Mouse (Mus musculus) CH12.LX (cell line): ENCODE results near the gene Nrbf2. TPM values are rescaled to one million over a fixed set of nuclear protein-coding genes. Genes with fewer than 3 reads are reported as not detected.
A peak's percentile ranks its signal among the peaks of the same experiment; 100 is the strongest.

ENCODE experiments used
- DNase-seq: peaks from one replicate; pipeline ENCODE4 v3.0.0-alpha.2; 2013; ENCODE audit errors: extremely low read depth
- H3K27ac ChIP-seq: 2 replicates; pipeline ENCODE4 v1.5.1; 2012; ENCODE audit warnings: low read depth, mild to moderate bottlenecking, control low read depth, moderate library complexity; ENCODE audit not compliant: insufficient read depth
- H3K27me3 ChIP-seq: replicated peaks from 2 replicates; pipeline ENCODE3; 2012; ENCODE audit warnings: inconsistent platforms
- H3K36me3 ChIP-seq, 2 experiments: replicated peaks in 1 of 2; 2 replicates each; pipeline versions ENCODE3 to v1.6.1; 2012; ENCODE audit warnings: inconsistent platforms in 1 of 2, low read length in 1 of 2, mild to moderate bottlenecking in 1 of 2, mixed read lengths in 1 of 2, moderate library complexity in 1 of 2; ENCODE audit not compliant: control insufficient read depth in 1 of 2, insufficient read depth in 1 of 2
- H3K4me1 ChIP-seq, 2 experiments: 2 replicates each; pipeline ENCODE4 v1.6.1; 2012; ENCODE audit warnings: inconsistent platforms in 1 of 2, moderate library complexity in 1 of 2; ENCODE audit not compliant: insufficient read depth in 2 of 2, control insufficient read depth in 1 of 2
- H3K4me2 ChIP-seq: 2 replicates; pipeline ENCODE4 v1.6.1; 2012; ENCODE audit warnings: low read depth, mild to moderate bottlenecking, control low read depth; ENCODE audit not compliant: poor library complexity, insufficient read depth, severe bottlenecking
- H3K4me3 ChIP-seq, 3 experiments: fragments of 150-350 bp in 1 of 3; sonication (generic) in 1 of 3; replicated peaks in 1 of 3; 2 replicates each; pipeline versions ENCODE3 to v1.5.1; 2011 to 2012; ENCODE audit warnings: low read depth in 2 of 3, low read length in 2 of 3, mild to moderate bottlenecking in 2 of 3, moderate library complexity in 2 of 3, control low read depth in 1 of 3, improper control_type of control experiment in 1 of 3, inconsistent platforms in 1 of 3, mixed read lengths in 1 of 3; ENCODE audit not compliant: poor library complexity in 1 of 3
- H3K79me2 ChIP-seq: replicated peaks from 2 replicates; pipeline ENCODE4 v1.6.1; 2012; ENCODE audit warnings: mild to moderate bottlenecking, moderate library complexity; ENCODE audit not compliant: control insufficient read depth, poor library complexity, insufficient read depth, severe bottlenecking; ENCODE audit errors: extremely low read depth
- H3K9ac ChIP-seq: 2 replicates; pipeline ENCODE4 v1.6.1; 2012; ENCODE audit warnings: low read depth, mild to moderate bottlenecking, control low read depth, moderate library complexity; ENCODE audit not compliant: insufficient read depth
- H3K9me3 ChIP-seq: replicated peaks from 2 replicates; pipeline ENCODE3; 2012; ENCODE audit warnings: low read length, inconsistent platforms, mixed read lengths
- CTCF ChIP-seq, 2 experiments: IDR thresholded peaks in 1 of 2; conservative IDR thresholded peaks in 1 of 2; 2 replicates each; pipeline ENCODE4 v1.5.1; 2011 to 2012; ENCODE audit warnings: low read depth in 2 of 2, low read length in 2 of 2, improper control_type of control experiment in 1 of 2, inconsistent platforms in 1 of 2, mild to moderate bottlenecking in 1 of 2, moderate library complexity in 1 of 2
- EP300 ChIP-seq: IDR thresholded peaks from 2 replicates; pipeline ENCODE4 v1.6.1; 2011; ENCODE audit warnings: low read length, improper control_type of control experiment
- ETS1 ChIP-seq: conservative IDR thresholded peaks from 2 replicates; pipeline ENCODE4 v1.6.1; 2012; ENCODE audit warnings: low read depth, mild to moderate bottlenecking, inconsistent platforms, low read length, improper control_type of control experiment, moderate library complexity
- MAFK ChIP-seq: IDR thresholded peaks from 2 replicates; pipeline ENCODE4 v1.6.1; 2011; ENCODE audit warnings: low read length, improper control_type of control experiment; ENCODE audit not compliant: insufficient replicate concordance
- MXI1 ChIP-seq: IDR thresholded peaks from 2 replicates; pipeline ENCODE4 v1.6.1; 2011; ENCODE audit warnings: mild to moderate bottlenecking, low read depth, low read length, improper control_type of control experiment
- NELFE ChIP-seq: IDR thresholded peaks from 2 replicates; pipeline ENCODE4 v1.6.1; 2011; ENCODE audit warnings: low read depth, low read length, improper control_type of control experiment
- PAX5 ChIP-seq: IDR thresholded peaks from 2 replicates; pipeline ENCODE4 v1.6.1; 2012; ENCODE audit warnings: low read length, inconsistent platforms, mixed read lengths
- POLR2A ChIP-seq: IDR thresholded peaks from 2 replicates; pipeline ENCODE4 v1.6.1; 2011; ENCODE audit warnings: low read depth, mild to moderate bottlenecking, improper control_type of control experiment, low read length
- RAD21 ChIP-seq: IDR thresholded peaks from 2 replicates; pipeline ENCODE4 v1.6.1; 2011; ENCODE audit warnings: low read depth, mild to moderate bottlenecking, low read length, improper control_type of control experiment, moderate library complexity
- SMC3 ChIP-seq: IDR thresholded peaks from 2 replicates; pipeline ENCODE4 v1.6.1; 2011; ENCODE audit warnings: low read depth, low read length, improper control_type of control experiment
- TCF12 ChIP-seq: IDR thresholded peaks from 2 replicates; pipeline ENCODE4 v1.6.1; 2014; ENCODE audit warnings: low read depth, mild to moderate bottlenecking, inconsistent platforms, low read length, improper control_type of control experiment
- USF2 ChIP-seq: conservative IDR thresholded peaks from 2 replicates; pipeline ENCODE4 v1.6.1; 2011; ENCODE audit warnings: low read depth, low read length, improper control_type of control experiment
- ZMIZ1 ChIP-seq: IDR thresholded peaks from 2 replicates; pipeline ENCODE4 v1.6.1; 2012; ENCODE audit warnings: low read depth, mild to moderate bottlenecking, inconsistent platforms, low read length, improper control_type of control experiment
- ZNF384 ChIP-seq: IDR thresholded peaks from 2 replicates; pipeline ENCODE4 v1.6.1; 2012; ENCODE audit warnings: low read depth, low read length, improper control_type of control experiment, inconsistent platforms
- dilution Hi-C: fragments of 300-500 bp; cut with MboI; formaldehyde crosslinking; loops from 2 replicates; pipeline ENCODE4 v1.14.3; 2020; ENCODE audit warnings: low sequenced_read_pairs; ENCODE audit not compliant: extremely low pct_unique_long_range_greater_than_20kb, extremely low pct_ligation_motif_present
- in situ Hi-C: fragments of 300-500 bp; cut with MboI; formaldehyde crosslinking; loops from 3 replicates; pipeline ENCODE4 v1.14.3; 2019; ENCODE audit warnings: low sequenced_read_pairs, low pct_ligation_motif_present, low pct_unique_long_range_greater_than_20kb, mixed read lengths
- polyA plus RNA-seq: library from polyadenylated mRNA; unstranded; fragments of >175 nt; gene quantifications from 2 replicates; pipeline ENCODE4 v1.2.1, GENCODE M21; 2012; ENCODE audit warnings: low read depth; ENCODE audit not compliant: insufficient read length
- total RNA-seq, 2 experiments: library from RNA; depleted of rRNA; stranded (reverse); fragments of 300-350 nt in 1 of 2; fragments of >200 nt in 1 of 2; gene quantifications; 2 replicates each; pipeline ENCODE4 v1.2.3; 2012 to 2014

Nrbf2 gene
- total and polyA plus RNA-seq, 3 experiments: 16.6 to 33.0 (median 17.8) TPM

- TF ChIP-seq MAFK (no peak), MXI1 (0 out of 2 replicates have a peak, but pooled peaks have one; percentile 27), POLR2A (no peak), EP300 (peak; percentile 59; the same call in 1 of the 2 replicates), ETS1 (peak; percentile 23; the same call in 1 of the 2 replicates), ZMIZ1 (0 out of 2 replicates have a peak, but pooled peaks have one; percentile 22), TCF12 (peak; percentile 42; the same call in 1 of the 2 replicates)
- peak; percentile 74 for DNase-seq
- no peak overlapping the region for H3K9ac ChIP-seq
- no peak overlapping the region for H3K27ac ChIP-seq
- no peaks in the 10 kb centered on the region for H3K79me2 ChIP-seq
- no peaks in the 10 kb centered on the region for H3K27me3 ChIP-seq
- in situ Hi-C loops (loop anchor here (25.0 kb wide), 1 partner anchor 216 kb away; the partner anchor contains the start of genes Ado and Egr2), dilution Hi-C loops (no loop called here)
- peaks cover 4 to 42% of the 10 kb centered on the region in 2 experiments for H3K36me3 ChIP-seq
- no peak overlapping the region for H3K4me3 ChIP-seq
- peaks cover 20 to 27% of the 10 kb centered on the region in 2 experiments for H3K4me1 ChIP-seq
- H3K9me3 ChIP-seq: no peaks in the 10 kb centered on the region
- H3K4me2 ChIP-seq: no peak overlapping the region
These were observed 36.3 kb upstream of the Nrbf2 start for GRCm38 (mm10) chr10:67321396-67321795.

GRCm38 (mm10) chr10:67320207-67320859 is 35.2 kb upstream of the Nrbf2 start:
- in situ Hi-C loops (loop anchor here (25.0 kb wide), 1 partner anchor 217 kb away; the partner anchor contains the start of genes Ado and Egr2), dilution Hi-C loops (no loop called here)
- Histone ChIP-seq H3K27me3 (no peaks in the 10 kb centered on the region), H3K36me3 (peaks cover 4 to 51% of the 10 kb centered on the region in 2 experiments), H3K9me3 (no peaks in the 10 kb centered on the region), H3K9ac (no peak overlapping the region), H3K27ac (no peak overlapping the region), H3K4me3 (no peak overlapping the region), H3K4me2 (no peak overlapping the region), H3K4me1 (peaks cover 20 to 27% of the 10 kb centered on the region in 2 experiments), H3K79me2 (no peaks in the 10 kb centered on the region)
- DNase-seq: no peak
- no peak for TF ChIP-seq PAX5
- TF ChIP-seq USF2: no peak
- TF ChIP-seq ZNF384: peak; percentile 70

- H3K9me3 ChIP-seq: no peaks in the 10 kb centered on the region
- peaks cover 20 to 27% of the 10 kb centered on the region in 2 experiments for H3K4me1 ChIP-seq
- peaks cover 6 to 59% of the 10 kb centered on the region in 2 experiments for H3K36me3 ChIP-seq
- H3K4me3 ChIP-seq: no peak overlapping the region
- peak; percentile 16 for TF ChIP-seq RAD21
- peak; percentile 41 for TF ChIP-seq SMC3
- peak in 1 of 2 experiments; percentile 41; a peak in 1 of 4 replicates for TF ChIP-seq CTCF (conservative IDR thresholded peaks at IDR 0.05 in 1 of 2, IDR thresholded peaks at IDR 0.05 in 1 of 2; ENCODE audit: low read depth in 2 of 2, low read length in 2 of 2)
- TF ChIP-seq NELFE: no peak
- no peak overlapping the region for H3K4me2 ChIP-seq
- dilution Hi-C loops (no loop called here), in situ Hi-C loops (loop anchor here (5.0 to 25.0 kb wide), 3 partner anchors 218 to 538 kb away; partner anchors contain the start of genes Ado and Egr2)
- H3K27me3 ChIP-seq: no peaks in the 10 kb centered on the region
- DNase-seq: no peak
- H3K27ac ChIP-seq: no peak overlapping the region
- no peak overlapping the region for H3K9ac ChIP-seq
- no peaks in the 10 kb centered on the region for H3K79me2 ChIP-seq
These were observed 34.1 kb upstream of the Nrbf2 start for GRCm38 (mm10) chr10:67319016-67319725.
